Mouse (Mus musculus) midbrain, embryonic 14.5 days (tissue): Measurements from ENCODE around the gene Zyx. TPM values are rescaled to one million over a fixed set of nuclear protein-coding genes. Genes with fewer than 3 reads are reported as not detected.

Experiments used
- ATAC-seq: fragments of 200-750 bp; cut with Nextera tagmentation; 2 replicates; pipeline ENCODE4 v1.8.0; 2017; ENCODE audit warnings: moderate number of reproducible peaks, moderate library complexity; ENCODE audit not compliant: low FRiP score, low TSS enrichment
- DNase-seq: peaks from one replicate; pipeline ENCODE4 v3.0.0-alpha.2; 2015
- H3K27ac ChIP-seq: fragments of 300-500 bp; sonication (generic); replicated peaks from 2 replicates; pipeline ENCODE4 v1.5.1; 2014; ENCODE audit warnings: mild to moderate bottlenecking, low read depth, low read length, moderate library complexity
- H3K27me3 ChIP-seq: fragments of 300-500 bp; sonication (generic); 2 replicates; pipeline ENCODE4 v1.6.1; 2014; ENCODE audit warnings: low read length, control low read depth, mixed read lengths; ENCODE audit not compliant: control insufficient read depth, insufficient read depth
- H3K36me3 ChIP-seq: fragments of 300-500 bp; sonication (generic); 2 replicates; pipeline ENCODE4 v1.6.1; 2014; ENCODE audit warnings: low read length, control low read depth; ENCODE audit not compliant: control insufficient read depth, insufficient read depth
- H3K4me1 ChIP-seq: fragments of 300-500 bp; sonication (generic); 2 replicates; pipeline ENCODE4 v1.6.1; 2014; ENCODE audit warnings: mild to moderate bottlenecking, antibody characterized with exemption, low read length, control low read depth; ENCODE audit not compliant: control insufficient read depth, insufficient read depth
- H3K4me2 ChIP-seq: fragments of 300-500 bp; sonication (generic); 2 replicates; pipeline ENCODE4 v1.6.1; 2014; ENCODE audit warnings: mild to moderate bottlenecking, low read length, moderate library complexity
- H3K4me3 ChIP-seq: fragments of 300-500 bp; sonication (generic); replicated peaks from 2 replicates; pipeline ENCODE4 v1.5.1; 2014; ENCODE audit warnings: low read depth, low read length
- H3K9ac ChIP-seq: fragments of 300-500 bp; sonication (generic); replicated peaks from 2 replicates; pipeline ENCODE4 v1.6.1; 2014; ENCODE audit warnings: mild to moderate bottlenecking, low read length, moderate library complexity
- H3K9me3 ChIP-seq: fragments of 300-500 bp; sonication (generic); 2 replicates; pipeline ENCODE4 v1.6.1; 2016; ENCODE audit warnings: low read length, control low read depth, mixed read lengths; ENCODE audit not compliant: control insufficient read depth
- WGBS: fragments of 180-500 bp; shearing (Covaris S2); extraction: QIAGEN DNeasy Blood & Tissue Kit; methylation state at CpG from one replicate; pipeline ENCODE4 v1.1.7; 2014; 5-methylcytosine and 5-hydroxymethylcytosine counted together
- polyA plus RNA-seq: library from polyadenylated mRNA; unstranded; fragments of >200 nt; fragmentation: Nextera tagmentation; extraction: Ambion mirVana; gene quantifications from 2 replicates; pipeline ENCODE4 v1.2.1, GENCODE M21; 2014

Zyx gene
- polyA plus RNA-seq, 1 experiment from 2014 or later, result 55.7 TPM

- H3K36me3 ChIP-seq, result no peaks in the 10 kb centered on the region
- WGBS, result 64% methylated on average over 6 of the region's 6 CpGs
- H3K4me2 ChIP-seq, result no peak overlapping the region
- H3K4me1 ChIP-seq, result peaks cover 13% of the 10 kb centered on the region
- no peak for DNase-seq
- no peak overlapping the region for H3K9ac ChIP-seq
- no peak overlapping the region for H3K4me3 ChIP-seq
- ATAC-seq, result no peak
- H3K27ac ChIP-seq, result no peak overlapping the region
- H3K9me3 ChIP-seq, result no peaks in the 10 kb centered on the region
- no peaks in the 10 kb centered on the region for H3K27me3 ChIP-seq
These were observed 27.1 kb downstream of the Zyx start for GRCm38 (mm10) chr6:42376504-42377019.

- DNase-seq, result no peak
These were observed 27.9 kb downstream of the Zyx start for GRCm38 (mm10) chr6:42377280-42377679.

GRCm38 (mm10) chr6:42379551-42379950 is 30.1 kb downstream of the Zyx start:
- Histone ChIP-seq H3K9me3 (no peaks in the 10 kb centered on the region), H3K4me2 (no peak overlapping the region), H3K9ac (no peak overlapping the region), H3K27ac (no peak overlapping the region), H3K4me3 (no peak overlapping the region), H3K4me1 (no peaks in the 10 kb centered on the region), H3K27me3 (no peaks in the 10 kb centered on the region), H3K36me3 (no peaks in the 10 kb centered on the region)
- 45% methylated on average over 3 of the region's 3 CpGs for whole genome bisulfite sequencing
- ATAC-seq (no peak), DNase-seq (no peak)

More at GRCm38 (mm10) chr6:42377280-42377679, 27.9 kb downstream of the Zyx start:
- Histone ChIP-seq H3K4me1 (peaks cover 13% of the 10 kb centered on the region), H3K9me3 (no peaks in the 10 kb centered on the region), H3K36me3 (no peaks in the 10 kb centered on the region), H3K4me2 (no peak overlapping the region), H3K4me3 (no peak overlapping the region), H3K27ac (no peak overlapping the region), H3K9ac (no peak overlapping the region), H3K27me3 (no peaks in the 10 kb centered on the region)
- WGBS, result 55% methylated on average over 5 of the region's 5 CpGs
- ATAC-seq, result no peak

GRCm38 (mm10) chr6:42380416-42381144 is 31.1 kb downstream of the Zyx start:
- no peaks in the 10 kb centered on the region for H3K4me1 ChIP-seq
- WGBS, result 2% methylated on average over 8 of the region's 8 CpGs
- peak; percentile 84 for DNase-seq
- H3K36me3 ChIP-seq, result no peaks in the 10 kb centered on the region
- H3K4me2 ChIP-seq, result peak overlapping the region; percentile 2
- H3K27ac ChIP-seq, result no peak overlapping the region
- no peak overlapping the region for H3K9ac ChIP-seq
- no peak for ATAC-seq
- no peak overlapping the region for H3K4me3 ChIP-seq
- no peaks in the 10 kb centered on the region for H3K9me3 ChIP-seq
- H3K27me3 ChIP-seq, result no peaks in the 10 kb centered on the region

GRCm38 (mm10) chr6:42381221-42381620 is 31.8 kb downstream of the Zyx start:
- Histone ChIP-seq H3K27ac (no peak overlapping the region), H3K4me1 (no peaks in the 10 kb centered on the region), H3K36me3 (no peaks in the 10 kb centered on the region), H3K9me3 (no peaks in the 10 kb centered on the region), H3K4me2 (no peak overlapping the region), H3K4me3 (no peak overlapping the region), H3K27me3 (no peaks in the 10 kb centered on the region), H3K9ac (no peak overlapping the region)
- ATAC-seq (no peak), DNase-seq (no peak)
- 24% methylated on average over 2 of the region's 2 CpGs for WGBS

- H3K4me1 ChIP-seq, result no peaks in the 10 kb centered on the region
- no peak overlapping the region for H3K4me3 ChIP-seq
- WGBS, result 75% methylated on average over 9 of the region's 9 CpGs
- no peak for DNase-seq
- no peaks in the 10 kb centered on the region for H3K36me3 ChIP-seq
- no peak overlapping the region for H3K27ac ChIP-seq
- H3K4me2 ChIP-seq, result no peak overlapping the region
- H3K27me3 ChIP-seq, result no peaks in the 10 kb centered on the region
- no peak for ATAC-seq
- no peaks in the 10 kb centered on the region for H3K9me3 ChIP-seq
- no peak overlapping the region for H3K9ac ChIP-seq
These were observed 32.5 kb downstream of the Zyx start for GRCm38 (mm10) chr6:42381916-42382381.

- Histone ChIP-seq H3K27me3 (no peaks in the 10 kb centered on the region), H3K36me3 (no peaks in the 10 kb centered on the region), H3K9ac (no peak overlapping the region), H3K4me3 (no peak overlapping the region), H3K4me2 (no peak overlapping the region), H3K27ac (no peak overlapping the region), H3K9me3 (no peaks in the 10 kb centered on the region), H3K4me1 (no peaks in the 10 kb centered on the region)
- no peak for DNase-seq
- no peak for ATAC-seq
- WGBS, result 95% methylated on average over 5 of the region's 5 CpGs
These were observed 33.9 kb downstream of the Zyx start for GRCm38 (mm10) chr6:42383360-42383759.

GRCm38 (mm10) chr6:42385635-42386034 is 36.2 kb downstream of the Zyx start:
- no peak overlapping the region for H3K27ac ChIP-seq
- no peaks in the 10 kb centered on the region for H3K36me3 ChIP-seq
- no peaks in the 10 kb centered on the region for H3K9me3 ChIP-seq
- H3K4me3 ChIP-seq, result no peak overlapping the region
- no peak overlapping the region for H3K9ac ChIP-seq
- WGBS, result 85% methylated on average over 4 of the region's 4 CpGs
- ATAC-seq (no peak), DNase-seq (no peak)
- no peaks in the 10 kb centered on the region for H3K27me3 ChIP-seq
- no peak overlapping the region for H3K4me2 ChIP-seq
- H3K4me1 ChIP-seq, result no peaks in the 10 kb centered on the region

GRCm38 (mm10) chr6:42391796-42392330 is 42.4 kb downstream of the Zyx start:
- no peak overlapping the region for H3K9ac ChIP-seq
- H3K9me3 ChIP-seq, result no peaks in the 10 kb centered on the region
- H3K27ac ChIP-seq, result no peak overlapping the region
- no peak overlapping the region for H3K4me2 ChIP-seq
- WGBS, result 56% methylated on average over 2 of the region's 2 CpGs
- no peak for DNase-seq
- H3K4me1 ChIP-seq, result no peaks in the 10 kb centered on the region
- no peaks in the 10 kb centered on the region for H3K36me3 ChIP-seq
- no peaks in the 10 kb centered on the region for H3K27me3 ChIP-seq
- ATAC-seq, result no peak
- H3K4me3 ChIP-seq, result no peak overlapping the region
